Mouse (Mus musculus): ENCODE measurements at regions not wholly inside any gene's neighbourhood (a gene's known extent, or its start where the extent isn't known, plus 50 kb on each side); places are given as distances from the start of the nearest gene placed in this dataset.

- TF ChIP-seq MYOG (IDR thresholded peaks at IDR 0.05; ENCODE audit: control insufficient read depth in 1 of 3, insufficient read depth in 1 of 3, insufficient read length in 2 of 3, low read depth in 2 of 3) (no peak), POLR2AphosphoS2 (IDR thresholded peaks at IDR 0.05; ENCODE audit: insufficient read length, low read depth) (no peak), POLR2A (IDR thresholded peaks at IDR 0.05; ENCODE audit: insufficient read length, low read depth) (no peak), USF1 (IDR thresholded peaks at IDR 0.05; ENCODE audit: low read depth) (no peak), TCF3 (IDR thresholded peaks at IDR 0.05; ENCODE audit: insufficient read length, low read depth) (no peak), TCF12 (IDR thresholded peaks at IDR 0.05; ENCODE audit: insufficient read depth, poor library complexity, severe bottlenecking) (no peak)
Observed at GRCm38 (mm10) chr10:92307861-92308260, 414.4 kb downstream of the Nedd1 start.

Data from myocyte (in vitro differentiated cells).